Mouse (Mus musculus) cerebellum, adult 8-10 months (tissue): ENCODE results near the gene March4.

Source experiments
- DNase-seq: peaks from one replicate; pipeline ENCODE4 v3.0.0; 2022

The March4 gene

DNA sequence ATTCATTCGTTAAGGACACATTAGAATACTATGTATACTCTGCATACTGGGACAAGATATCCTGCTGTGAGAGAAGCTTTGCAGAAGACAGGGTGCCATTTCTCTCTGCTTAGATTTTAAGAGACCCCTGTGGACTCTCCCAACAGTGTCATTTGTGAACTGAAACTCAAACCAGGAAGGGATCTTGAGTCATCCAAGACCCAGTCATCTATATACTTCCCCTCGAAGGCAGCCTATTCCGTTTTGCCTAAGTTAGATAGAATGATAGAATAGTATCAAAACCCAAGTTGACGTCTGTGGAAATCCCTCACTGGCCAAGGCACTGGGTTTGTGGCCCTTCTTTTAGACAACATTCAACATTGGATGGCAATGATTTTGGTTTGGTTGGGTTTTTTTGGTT is 7.5 kb downstream of the March4 start:
- no peak for DNase-seq

- no peak for DNase-seq
Observed at GRCm38 (mm10) chr1:72523601-72524000, 13.1 kb downstream of the March4 start.

DNA sequence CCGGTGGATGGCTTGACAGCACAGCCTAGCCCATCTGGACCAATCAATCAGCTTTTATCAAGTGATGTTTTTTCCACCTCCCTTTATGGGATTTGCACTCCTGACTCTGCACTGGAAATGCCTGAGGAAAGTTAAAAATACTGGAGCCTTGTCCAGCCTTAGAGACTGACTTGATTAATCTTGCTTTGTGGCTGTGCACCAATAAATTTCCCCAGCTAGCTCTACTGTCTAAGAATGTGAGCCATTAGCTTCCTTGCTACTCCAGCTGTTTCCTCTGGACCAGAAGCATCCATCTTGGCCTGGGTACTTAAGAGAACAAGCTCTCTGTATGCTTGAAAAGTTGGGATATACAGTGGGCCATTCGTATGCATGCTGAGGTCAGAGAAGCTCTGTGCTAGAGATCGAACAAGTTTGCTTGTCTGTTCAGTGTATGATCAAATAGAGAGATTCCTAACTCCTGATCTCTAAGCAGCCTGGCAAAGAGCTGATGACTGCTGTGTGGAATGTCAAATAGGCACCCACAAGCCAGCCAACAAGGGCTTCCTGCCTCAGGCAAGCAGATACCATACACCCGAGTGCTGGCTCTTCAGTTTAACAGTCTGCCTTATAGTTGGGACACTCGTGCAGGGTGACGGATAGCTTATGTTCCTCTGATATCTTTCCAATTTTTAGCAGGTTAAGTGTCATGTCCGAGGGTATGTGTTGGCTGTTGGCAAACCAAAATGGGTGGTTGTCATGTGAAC is 25.8 kb downstream of the March4 start:
- DNase-seq, result no peak

DNA sequence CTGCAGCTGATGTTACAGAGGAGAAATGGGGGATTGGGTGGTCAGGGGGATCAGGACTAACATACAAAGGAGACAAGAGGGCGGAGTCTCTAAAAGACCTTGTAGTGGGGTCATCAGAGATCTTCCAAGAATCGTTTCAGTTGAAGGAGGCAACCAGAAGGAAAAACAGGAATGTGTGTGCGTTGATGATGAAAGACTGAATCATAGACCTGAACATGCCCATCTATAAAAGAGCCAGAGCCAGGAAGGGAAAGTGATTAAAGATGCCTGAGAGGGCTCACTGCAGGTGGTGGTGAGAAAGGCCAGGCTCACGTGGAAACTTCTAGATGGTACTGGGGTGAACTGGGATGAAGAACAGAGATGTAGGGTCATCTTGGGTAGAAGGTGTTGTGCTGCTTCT is 27.2 kb downstream of the March4 start:
- DNase-seq, result no peak

DNA sequence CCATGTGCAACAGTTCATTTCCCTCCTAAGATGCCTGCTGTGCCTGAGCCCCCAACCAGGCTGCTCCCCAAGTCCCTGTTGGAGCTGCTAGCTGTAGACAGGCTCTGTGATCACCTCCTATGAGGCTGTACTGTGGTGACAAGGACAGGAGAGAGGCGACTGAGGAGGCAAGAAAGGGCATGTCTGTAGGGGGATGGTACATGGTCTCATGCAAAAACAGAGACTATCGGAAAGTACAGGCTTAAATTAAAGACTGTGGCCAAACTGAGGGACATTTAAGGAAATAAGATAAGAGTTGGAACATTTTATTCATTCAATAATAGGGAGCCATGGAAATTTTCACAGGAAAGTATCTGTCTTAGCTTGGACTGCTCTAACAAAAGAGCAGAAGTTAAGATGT is 29.1 kb downstream of the March4 start:
- no peak for DNase-seq

DNA sequence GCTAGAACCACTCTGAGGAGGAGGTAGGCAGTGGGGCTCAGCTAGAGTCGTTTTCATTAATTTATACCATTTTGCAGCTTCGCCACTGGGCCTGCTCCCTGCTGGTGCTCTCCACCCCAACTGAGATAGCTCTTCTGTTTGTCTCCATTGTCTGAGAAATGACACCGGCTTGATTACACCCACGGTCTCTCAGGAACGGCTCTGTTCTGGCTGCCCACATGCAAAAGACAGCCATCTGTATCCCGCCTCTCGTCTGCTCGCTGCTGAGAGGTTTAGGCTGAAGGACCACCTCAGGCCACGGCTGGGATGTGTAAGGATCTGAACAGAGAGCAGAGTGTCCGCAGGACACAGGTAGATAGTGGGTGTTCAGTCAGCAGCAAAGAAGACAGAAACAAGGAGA is 30.5 kb downstream of the March4 start:
- DNase-seq, result no peak

DNA sequence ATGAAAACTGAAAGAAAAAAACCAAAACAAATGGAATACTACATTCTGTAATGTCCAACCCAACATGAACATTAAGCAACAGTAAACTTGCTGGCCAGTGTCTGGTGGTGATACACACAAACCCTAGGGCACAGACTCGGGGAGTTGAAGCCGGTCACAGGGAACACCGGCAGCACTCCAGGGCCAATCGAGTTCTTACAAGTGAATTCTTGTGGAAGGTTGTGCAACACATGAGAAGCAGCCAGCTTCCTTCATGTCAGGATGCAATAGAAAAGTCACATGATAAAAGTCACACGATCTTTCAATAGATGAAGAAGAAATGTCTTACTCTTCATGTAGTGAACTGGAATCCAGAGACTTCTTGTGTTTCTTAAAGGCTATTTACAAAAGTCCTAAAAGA is 39.1 kb downstream of the March4 start:
- no peak for DNase-seq

- DNase-seq, result no peak
Observed at GRCm38 (mm10) chr1:72493454-72493853, 43.3 kb downstream of the March4 start.

- no peak for DNase-seq
Observed at GRCm38 (mm10) chr1:72492666-72493065, 44.1 kb downstream of the March4 start.

DNA sequence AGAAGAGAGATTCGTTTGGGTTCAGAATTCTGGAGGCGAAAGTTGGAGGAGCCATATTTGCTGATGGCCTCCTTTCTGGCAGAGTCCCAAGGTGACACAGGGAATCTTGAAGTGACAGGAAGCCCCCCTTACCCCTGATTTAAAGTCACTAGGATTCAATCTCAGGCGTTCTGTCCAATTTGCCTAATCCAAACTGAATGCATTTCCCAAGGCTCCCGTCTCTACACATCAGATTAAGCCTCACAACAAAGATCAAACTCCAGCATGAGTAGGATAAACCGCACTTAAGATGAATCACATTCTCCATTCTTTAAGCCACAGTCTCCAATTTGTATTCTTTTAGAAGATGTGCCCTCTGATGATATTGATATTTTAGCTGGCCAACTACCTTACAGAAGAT is 45.4 kb downstream of the March4 start:
- DNase-seq, result no peak

- no peak for DNase-seq
Observed at GRCm38 (mm10) chr1:72490801-72491200, 45.9 kb downstream of the March4 start.

- DNase-seq, result no peak
Observed at GRCm38 (mm10) chr1:72490193-72490592, 46.5 kb downstream of the March4 start.

- DNase-seq, result no peak
Observed at GRCm38 (mm10) chr1:72476594-72476993, 60.1 kb downstream of the March4 start.

DNA sequence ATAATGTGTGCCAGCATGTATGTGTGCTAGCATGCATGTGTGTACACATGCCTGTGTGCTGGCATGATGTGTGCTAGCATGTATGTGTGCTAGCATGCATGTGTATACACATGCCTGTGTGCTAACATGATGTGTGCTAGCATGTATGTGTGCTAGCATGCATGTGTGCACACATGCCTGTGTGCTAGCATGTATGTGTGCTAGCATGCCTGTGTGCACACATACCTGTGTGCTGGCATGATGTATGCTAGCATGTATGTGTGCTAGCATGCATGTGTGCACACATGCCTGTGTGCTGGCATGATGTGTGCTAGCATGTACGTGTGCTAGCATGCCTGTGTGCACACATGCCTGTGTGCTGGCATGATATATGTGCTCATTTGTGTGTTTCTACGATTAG is 67.7 kb downstream of the March4 start:
- no peak for DNase-seq

DNA sequence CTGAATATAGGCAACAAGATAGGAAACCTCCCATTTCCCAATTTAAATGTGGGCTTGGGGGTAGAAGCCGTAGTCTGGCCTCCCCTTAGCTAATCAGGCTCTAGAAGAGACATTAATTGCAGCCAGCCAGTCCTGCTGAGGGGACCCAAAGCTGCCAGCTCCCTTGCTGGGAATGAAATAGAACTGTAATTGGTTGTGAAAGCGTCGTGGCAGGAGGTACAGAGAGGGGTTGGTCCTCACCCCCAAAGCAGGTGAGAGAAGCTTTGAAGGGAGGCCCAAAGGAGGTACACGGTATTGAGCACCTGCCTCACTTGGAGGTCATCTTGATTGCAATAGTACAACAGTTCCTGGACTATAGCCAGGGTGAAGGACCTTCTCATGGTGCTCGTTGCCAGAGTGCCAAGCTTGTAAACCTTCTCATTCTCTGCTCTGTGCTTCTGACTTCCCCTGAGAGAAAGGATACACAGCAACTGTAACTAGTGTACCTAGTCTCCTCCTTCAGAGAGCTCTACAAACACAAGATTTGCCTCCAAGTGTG is 68.2 kb downstream of the March4 start:
- DNase-seq, result no peak

DNA sequence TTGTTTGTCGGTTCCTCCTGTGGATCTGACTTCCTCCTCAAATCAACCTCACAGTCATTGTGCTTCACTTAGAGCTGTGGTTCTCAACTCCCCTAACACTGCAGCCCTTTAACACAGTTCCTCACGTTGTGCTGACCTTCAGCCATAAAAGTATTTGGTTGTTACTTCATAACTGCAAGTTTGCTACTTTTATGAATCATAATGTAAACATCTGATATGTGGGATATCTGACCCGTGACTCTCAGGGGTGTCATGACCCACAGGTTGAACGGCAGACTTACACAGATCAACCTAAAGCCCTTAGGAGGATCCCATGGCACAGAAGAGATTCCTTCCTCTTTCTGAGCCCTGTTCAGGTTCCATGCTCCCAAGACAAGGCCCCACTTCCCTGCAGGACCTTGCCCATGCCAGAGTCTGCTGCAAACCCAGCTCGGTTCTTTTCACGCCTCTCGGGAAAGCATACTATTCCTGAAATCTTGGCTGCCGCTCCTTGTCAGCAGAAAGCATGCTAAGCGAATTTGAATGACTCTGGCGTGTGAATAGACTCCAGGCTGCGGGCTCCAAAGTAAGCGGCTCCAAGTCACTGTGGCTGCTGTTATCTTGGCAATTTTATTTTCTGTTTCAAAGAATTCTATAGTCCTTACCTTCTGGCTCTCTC is 71.7 kb downstream of the March4 start:
- no peak for DNase-seq

DNA sequence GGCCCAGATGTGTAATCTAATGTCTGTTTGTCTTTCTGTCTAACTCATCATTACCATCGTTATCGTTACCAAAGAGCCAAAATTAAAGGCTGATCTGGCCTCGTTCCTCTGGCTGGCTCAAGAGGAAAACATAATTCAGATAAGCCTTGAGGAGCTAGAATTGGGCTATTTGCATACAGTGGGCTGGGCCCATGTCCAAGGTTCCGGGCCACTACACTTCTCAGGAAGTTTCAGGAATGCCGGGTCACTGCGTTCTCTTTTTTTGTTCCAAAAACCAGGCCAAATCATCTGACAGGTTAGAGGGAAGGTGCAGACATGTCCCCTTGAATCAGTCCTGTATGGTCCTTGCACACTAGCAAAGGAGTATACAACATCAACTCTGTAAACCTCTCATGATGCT is 74.2 kb downstream of the March4 start:
- DNase-seq, result no peak

GRCm38 (mm10) chr1:72457652-72458051 is 79.1 kb downstream of the March4 start:
- DNase-seq, result no peak

GRCm38 (mm10) chr1:72455923-72456322 is 80.8 kb downstream of the March4 start:
- no peak for DNase-seq

DNA sequence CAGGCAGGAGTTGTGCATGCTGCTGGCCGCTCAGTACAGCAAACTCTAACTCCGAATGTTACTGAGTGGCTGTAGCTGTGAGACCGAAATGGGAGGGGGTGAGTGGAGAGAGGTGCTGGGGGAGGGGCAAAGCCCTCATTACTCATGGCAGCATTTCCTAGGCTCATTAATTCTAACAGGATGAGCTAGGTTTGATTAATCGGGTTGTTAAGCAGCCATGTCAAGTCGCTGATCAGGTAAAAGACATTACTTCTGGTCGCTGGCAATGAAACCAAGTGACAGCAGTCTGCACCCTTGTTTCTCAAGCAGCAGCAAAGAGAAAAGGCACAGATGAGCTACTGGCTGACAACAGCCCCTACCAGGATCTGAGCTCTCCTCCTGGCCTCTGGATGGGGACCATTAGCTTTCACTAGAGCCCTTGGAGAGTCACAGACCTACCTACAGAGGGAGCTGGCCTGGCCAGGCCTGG is 82.0 kb downstream of the March4 start:
- no peak for DNase-seq

GRCm38 (mm10) chr1:72452839-72453238 is 83.9 kb downstream of the March4 start:
- no peak for DNase-seq

- no peak for DNase-seq
Observed at GRCm38 (mm10) chr1:72450790-72451189, 85.9 kb downstream of the March4 start.

GRCm38 (mm10) chr1:72449752-72450151 is 87.0 kb downstream of the March4 start:
- no peak for DNase-seq

DNA sequence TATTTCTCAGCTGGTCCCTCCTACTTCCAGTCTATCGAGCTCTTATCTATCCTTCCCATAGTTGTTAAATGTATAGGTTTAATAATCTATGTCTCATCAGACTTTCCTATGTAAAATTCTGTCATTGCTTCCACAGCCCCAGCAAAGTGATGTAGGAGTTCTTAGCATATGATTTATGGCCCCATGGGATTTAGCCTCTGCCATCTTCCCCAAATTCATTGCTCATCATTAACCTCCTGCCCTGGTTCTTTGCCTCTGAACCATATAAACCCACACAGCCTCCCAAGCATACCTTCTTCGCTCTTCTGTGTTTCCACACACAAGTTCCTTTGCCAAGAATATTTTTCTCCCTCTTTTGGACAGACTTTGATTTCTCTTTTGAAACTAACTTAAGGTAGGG is 94.0 kb downstream of the March4 start:
- no peak for DNase-seq
